Mouse (Mus musculus) skeletal muscle tissue, adult 2 months (tissue): ENCODE measurements around the gene Relch.

Experiments used
- DNase-seq: peaks from one replicate; pipeline ENCODE4 v3.0.0-alpha.2; 2012; ENCODE audit warnings: low read depth, low spot score

The Relch gene

DNA sequence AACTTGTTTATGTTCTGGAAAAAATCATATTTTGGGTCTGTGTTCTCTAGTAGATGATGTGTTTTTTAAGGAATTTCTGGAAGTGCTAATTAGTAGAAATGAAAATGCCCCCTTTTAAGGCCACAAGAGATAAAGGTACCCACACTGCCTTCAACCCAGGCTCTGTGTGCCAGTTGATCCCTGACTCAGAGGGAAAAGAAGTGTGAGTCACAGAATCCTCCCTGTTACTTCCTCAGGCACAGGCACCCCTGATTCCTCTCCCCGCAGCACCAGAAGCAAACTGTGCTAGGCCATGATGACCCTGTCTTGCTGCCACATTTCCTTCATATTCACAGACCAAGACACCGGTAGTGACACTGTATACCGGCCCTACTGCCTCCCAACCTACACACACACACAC is 126.4 kb downstream of the Relch start:
- DNase-seq: no peak

DNA sequence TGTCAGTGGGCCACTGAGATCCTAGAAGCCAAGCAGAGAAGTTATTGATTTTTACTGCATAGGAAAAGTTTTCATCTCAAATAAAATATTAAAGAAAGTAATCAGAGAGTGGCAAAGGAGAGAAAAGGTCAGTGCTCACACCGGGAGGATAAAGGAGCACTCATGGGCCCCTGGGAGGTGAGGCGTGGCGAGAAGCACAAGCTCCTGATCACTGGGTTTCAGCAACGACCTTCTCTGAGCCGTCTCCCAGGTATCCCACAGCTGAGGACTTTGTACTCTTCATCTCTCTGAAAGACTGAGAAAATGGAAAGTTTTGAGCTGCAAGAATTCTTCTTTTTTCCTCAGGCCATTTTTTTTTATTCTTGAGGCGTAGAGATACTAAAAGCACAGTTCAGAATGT is 131.0 kb downstream of the Relch start:
- no peak for DNase-seq

DNA sequence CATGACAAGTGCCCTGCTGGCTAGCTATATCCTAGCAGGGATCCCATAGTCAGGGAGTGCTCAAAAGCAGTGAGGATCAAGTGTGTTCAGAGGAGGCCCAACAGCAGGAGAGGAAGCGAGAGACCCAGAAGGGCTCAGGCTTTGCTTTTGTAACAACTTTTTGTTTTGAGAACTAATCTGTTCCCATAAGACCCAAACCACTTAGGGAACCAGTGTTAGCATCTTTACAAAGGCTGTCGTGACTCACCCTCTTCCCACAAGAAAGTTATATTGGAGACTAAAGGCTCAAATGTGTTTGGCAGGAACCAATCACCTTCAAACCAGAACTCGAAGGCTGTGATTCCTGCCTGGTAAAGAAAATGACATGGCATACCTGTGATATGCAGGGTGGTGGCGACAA is 132.0 kb downstream of the Relch start:
- no peak for DNase-seq

DNA sequence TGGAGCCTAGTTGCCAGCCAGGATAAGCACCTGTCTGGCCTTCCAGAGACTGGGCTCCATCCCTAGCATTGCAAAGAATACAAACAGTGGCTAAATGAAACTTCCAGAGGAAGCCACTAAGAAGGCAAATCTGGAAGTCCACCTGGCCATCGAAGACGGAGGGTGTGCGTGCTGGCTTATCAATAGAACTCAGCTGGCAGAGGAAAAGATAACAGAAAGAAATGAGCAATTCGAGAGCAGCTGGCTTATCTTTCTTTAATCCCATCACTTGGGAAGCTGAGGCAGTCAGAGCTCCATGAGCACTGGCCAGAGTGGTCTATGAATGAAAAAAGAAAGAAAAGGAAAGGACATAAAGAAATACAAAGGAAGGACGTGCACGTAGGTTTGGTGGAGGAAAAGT is 136.9 kb downstream of the Relch start:
- DNase-seq: no peak

- no peak for DNase-seq
Observed at GRCm38 (mm10) chr1:105801252-105801651, 137.6 kb downstream of the Relch start.

DNA sequence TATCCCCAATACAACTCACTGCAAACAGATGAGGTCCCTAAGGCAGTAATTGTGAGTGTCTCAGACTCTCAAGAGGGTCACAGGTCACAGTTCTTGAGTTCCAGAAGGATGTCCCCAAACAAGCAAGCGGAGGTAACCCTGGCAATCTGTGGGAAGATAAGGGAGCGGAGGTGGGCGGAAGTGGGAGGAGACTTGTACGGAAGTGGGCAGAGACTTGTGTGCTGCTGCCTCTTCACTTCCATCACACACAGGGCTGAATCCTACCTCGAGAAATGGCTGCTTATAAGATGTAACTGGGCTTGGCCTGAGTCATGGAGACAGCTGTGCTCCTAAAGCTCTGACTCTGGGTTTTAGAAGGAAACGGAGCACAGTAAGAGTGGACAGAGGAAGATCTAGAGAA is 139.3 kb downstream of the Relch start:
- DNase-seq: no peak

DNA sequence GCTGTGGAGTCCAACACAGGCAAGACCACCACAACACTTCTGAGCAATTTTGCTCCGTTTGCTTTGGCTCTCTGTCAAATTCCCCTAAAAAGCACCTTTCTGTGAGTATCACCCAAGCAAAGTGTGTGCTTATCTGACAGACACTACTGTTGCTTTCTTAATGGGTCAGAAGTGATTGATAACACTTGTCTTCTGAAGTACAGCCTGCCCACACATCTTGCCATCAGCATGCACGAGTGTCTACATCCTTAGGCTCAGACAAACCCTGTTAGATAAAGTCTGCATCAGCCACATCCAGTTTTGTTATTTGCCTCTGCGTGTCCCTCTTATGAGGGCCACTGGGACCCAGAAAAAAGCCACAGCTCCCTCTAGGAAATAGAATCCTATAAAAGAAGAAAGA is 140.6 kb downstream of the Relch start:
- DNase-seq: no peak
